21 mouse cellular contexts compared by ENCODE assay signal in genomic region chr2:66008995-66009654, GRCm38 (mm10).
DNase-seq lines count a peak whose midpoint lies in the region; ATAC-seq and TF ChIP-seq lines count a peak whose summit lies in the region.
"Had no signal": no experiment of that assay in that cellular context is flagged by ENCODE, and none has a peak within 500 bp of the region (broad histone marks: within the 10 kb centered on the region; RNA-seq: fewer than 3 reads in every experiment).

No protein-coding gene starts in this region.

- H3K9ac ChIP-seq in forebrain, embryonic 16.5 days (replicated peaks; ENCODE audit: low read depth, low read length), result no peak overlapping the region
- H3K9ac ChIP-seq in hindbrain, embryonic 16.5 days (ENCODE audit: low read depth, low read length), result no peak overlapping the region
- no peak overlapping the region for H3K9ac ChIP-seq in neural tube, embryonic 14.5 days (replicated peaks; ENCODE audit: low read depth, low read length)

- H3K4me3 ChIP-seq in left cerebral cortex, adult 2 months, result no peak overlapping the region
- H3K4me3 ChIP-seq in forebrain, embryonic 16.5 days (replicated peaks; ENCODE audit: low read length), result no peak overlapping the region
- H3K4me3 ChIP-seq in hindbrain, embryonic 16.5 days (ENCODE audit: low read length), result no peak overlapping the region
- H3K4me3 ChIP-seq in neural tube, embryonic 14.5 days (ENCODE audit: low read depth, low read length), result no peak overlapping the region
- H3K4me3 ChIP-seq: limb, embryonic 10.5 days; megakaryocyte, embryonic 14.5 days; myocyte had no signal

- intact Hi-C loops in left cerebral cortex, adult 2 months (cut with DNase I), result no loop called here
- intact Hi-C loops in left cerebral cortex, postnatal 4 days (cut with DNase I), result no loop called here
- intact Hi-C loops in left cerebral cortex, postnatal 10 days (cut with DNase I), result no loop called here

- TF ChIP-seq CTCF in left cerebral cortex, adult 2 months (IDR thresholded peaks at IDR 0.05), result no peak

- no peak overlapping the region for H3K4me2 ChIP-seq in forebrain, embryonic 16.5 days (ENCODE audit: low read length)
- H3K4me2 ChIP-seq in hindbrain, embryonic 16.5 days (ENCODE audit: low read length), result 0 out of 2 replicates have a peak overlapping the region, but pooled peaks have one; percentile 12
- no peak overlapping the region for H3K4me2 ChIP-seq in neural tube, embryonic 14.5 days (ENCODE audit: low read depth, low read length)

- H3K9me3 ChIP-seq in forebrain, embryonic 16.5 days (ENCODE audit: control insufficient read depth, low read length), result no peaks in the 10 kb centered on the region
- H3K9me3 ChIP-seq in hindbrain, embryonic 16.5 days (ENCODE audit: control insufficient read depth, low read length), result no peaks in the 10 kb centered on the region
- no peaks in the 10 kb centered on the region for H3K9me3 ChIP-seq in neural tube, embryonic 14.5 days (ENCODE audit: control insufficient read depth, low read length)
- H3K9me3 ChIP-seq: limb, embryonic 10.5 days had no signal

- 44% methylated on average over 19 of the region's 19 CpGs for WGBS in forebrain, embryonic 16.5 days
- WGBS in hindbrain, embryonic 16.5 days, result 53% methylated on average over 19 of the region's 19 CpGs
- WGBS in neural tube, embryonic 14.5 days, result 50% methylated on average over 19 of the region's 19 CpGs

- no peaks in the 10 kb centered on the region for H3K36me3 ChIP-seq in forebrain, embryonic 16.5 days (ENCODE audit: control insufficient read depth, insufficient read depth)
- peaks cover 3% of the 10 kb centered on the region; the same call in 1 of the 2 replicates for H3K36me3 ChIP-seq in hindbrain, embryonic 16.5 days (ENCODE audit: control insufficient read depth, insufficient read depth, low read length)
- no peaks in the 10 kb centered on the region for H3K36me3 ChIP-seq in neural tube, embryonic 14.5 days (ENCODE audit: control insufficient read depth, insufficient read depth, low read length)
- H3K36me3 ChIP-seq: limb, embryonic 10.5 days had no signal

- H3K4me1 ChIP-seq in forebrain, embryonic 16.5 days (replicated peaks; ENCODE audit: control insufficient read depth, insufficient read depth, low read length), result no peaks in the 10 kb centered on the region
- no peaks in the 10 kb centered on the region for H3K4me1 ChIP-seq in hindbrain, embryonic 16.5 days (ENCODE audit: control insufficient read depth, insufficient read depth, low read depth, low read length)
- H3K4me1 ChIP-seq in neural tube, embryonic 14.5 days (ENCODE audit: control insufficient read depth, insufficient read depth, low read length), result no peaks in the 10 kb centered on the region; the same call in 1 of the 2 replicates
- H3K4me1 ChIP-seq: limb, embryonic 10.5 days; megakaryocyte, embryonic 14.5 days had no signal

- no peaks in the 10 kb centered on the region for H3K27me3 ChIP-seq in forebrain, embryonic 16.5 days (replicated peaks; ENCODE audit: control insufficient read depth, insufficient read depth, low read length)
- H3K27me3 ChIP-seq in hindbrain, embryonic 16.5 days (replicated peaks; ENCODE audit: control insufficient read depth, insufficient read depth, low read length), result no peaks in the 10 kb centered on the region
- no peaks in the 10 kb centered on the region for H3K27me3 ChIP-seq in neural tube, embryonic 14.5 days (ENCODE audit: control insufficient read depth, insufficient read depth, low read length)
- H3K27me3 ChIP-seq: megakaryocyte, embryonic 14.5 days had no signal

- H3K27ac ChIP-seq in left cerebral cortex, adult 2 months, result 0 out of 2 replicates have a peak overlapping the region, but pooled peaks have one; percentile 19
- H3K27ac ChIP-seq in forebrain, embryonic 16.5 days (ENCODE audit: low read length), result no peak overlapping the region
- H3K27ac ChIP-seq in hindbrain, embryonic 16.5 days (ENCODE audit: low read depth, low read length), result peak overlapping the region; percentile 48; the same call in 1 of the 2 replicates
- H3K27ac ChIP-seq in neural tube, embryonic 14.5 days (ENCODE audit: low read depth, low read length), result peak overlapping the region; percentile 55; the same call in 1 of the 2 replicates
- H3K27ac ChIP-seq: limb, embryonic 10.5 days had no signal

- ATAC-seq in forebrain, embryonic 16.5 days, result peak; percentile 69
- peak; percentile 72; the same call in 1 of the 2 replicates for ATAC-seq in hindbrain, embryonic 16.5 days
- ATAC-seq in neural tube, embryonic 14.5 days (ENCODE audit: low read depth), result peak; percentile 59; the same call in 1 of the 2 replicates
- no peak for ATAC-seq in activated CD4-positive, CD25-positive, alpha-beta regulatory T cell, adult 4 months
- ATAC-seq: intestine, embryonic 16.5 days had no signal

- no peak for DNase-seq in left cerebral cortex, adult 2 months (ENCODE audit: extremely low spot score in 1 of 2, low spot score in 2 of 2)
- DNase-seq in left cerebral cortex, postnatal 4 days, result no peak
- DNase-seq in left cerebral cortex, postnatal 10 days (ENCODE audit: extremely low spot score in 1 of 2, low spot score in 2 of 2), result no peak
- no peak for DNase-seq in left cerebral cortex, adult 18-20 months (ENCODE audit: low spot score in 2 of 2)
- DNase-seq: adrenal gland, adult 2 months; cerebellum, adult 9-10 months; gastrocnemius, postnatal 14 days; heart, adult 18-20 months; heart, postnatal 4 days; kidney, postnatal 36 days; layer of hippocampus, postnatal 36 days; lung, adult 18-20 months; thymus, postnatal 4 days had no signal
